Mouse (Mus musculus) G1E (cell line): Measurements from ENCODE around the gene Prkca.

Source experiments
- CTCF ChIP-seq: IDR thresholded peaks from 2 replicates; pipeline ENCODE4 v1.5.1; 2012; ENCODE audit warnings: low read depth, low read length, inconsistent platforms, mixed read lengths
- GATA1 ChIP-seq: IDR thresholded peaks from 2 replicates; pipeline ENCODE4 v1.6.1; 2012; ENCODE audit warnings: borderline replicate concordance, low read length, inconsistent platforms, mixed read lengths
- POLR2AphosphoS5 ChIP-seq: IDR thresholded peaks from 2 replicates; pipeline ENCODE4 v1.6.1; 2012; ENCODE audit warnings: low read depth, low read length, inconsistent platforms; ENCODE audit not compliant: insufficient replicate concordance

DNA sequence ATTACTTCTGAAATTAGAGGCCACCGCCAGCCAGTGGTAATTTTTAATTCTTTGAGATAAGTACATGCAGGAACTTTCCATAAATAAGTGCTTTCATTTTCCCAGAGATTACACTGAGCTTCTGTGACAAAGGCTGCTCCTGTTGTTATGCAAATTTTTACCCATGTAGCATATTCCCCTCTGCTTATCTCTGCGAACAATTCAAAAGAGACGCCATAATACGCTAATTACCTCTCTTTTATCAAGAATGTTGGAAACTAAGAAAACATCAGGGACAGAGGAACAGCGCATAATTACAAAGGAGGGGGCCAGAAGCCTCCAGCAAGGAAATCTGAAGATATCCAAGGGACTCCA, 138.9 kb downstream of the Prkca start:
- TF ChIP-seq CTCF (no peak), POLR2AphosphoS5 (no peak), GATA1 (no peak)
